Mouse (Mus musculus) testis, postnatal 14 days (tissue): Measurements from ENCODE around the gene Ackr1.
A peak's percentile ranks its signal among the peaks of the same experiment; 100 is the strongest.

Experiments
- DNase-seq: peaks from one replicate; pipeline ENCODE4 v3.0.0; 2021; ENCODE audit warnings: low spot score

Ackr1 gene

DNA sequence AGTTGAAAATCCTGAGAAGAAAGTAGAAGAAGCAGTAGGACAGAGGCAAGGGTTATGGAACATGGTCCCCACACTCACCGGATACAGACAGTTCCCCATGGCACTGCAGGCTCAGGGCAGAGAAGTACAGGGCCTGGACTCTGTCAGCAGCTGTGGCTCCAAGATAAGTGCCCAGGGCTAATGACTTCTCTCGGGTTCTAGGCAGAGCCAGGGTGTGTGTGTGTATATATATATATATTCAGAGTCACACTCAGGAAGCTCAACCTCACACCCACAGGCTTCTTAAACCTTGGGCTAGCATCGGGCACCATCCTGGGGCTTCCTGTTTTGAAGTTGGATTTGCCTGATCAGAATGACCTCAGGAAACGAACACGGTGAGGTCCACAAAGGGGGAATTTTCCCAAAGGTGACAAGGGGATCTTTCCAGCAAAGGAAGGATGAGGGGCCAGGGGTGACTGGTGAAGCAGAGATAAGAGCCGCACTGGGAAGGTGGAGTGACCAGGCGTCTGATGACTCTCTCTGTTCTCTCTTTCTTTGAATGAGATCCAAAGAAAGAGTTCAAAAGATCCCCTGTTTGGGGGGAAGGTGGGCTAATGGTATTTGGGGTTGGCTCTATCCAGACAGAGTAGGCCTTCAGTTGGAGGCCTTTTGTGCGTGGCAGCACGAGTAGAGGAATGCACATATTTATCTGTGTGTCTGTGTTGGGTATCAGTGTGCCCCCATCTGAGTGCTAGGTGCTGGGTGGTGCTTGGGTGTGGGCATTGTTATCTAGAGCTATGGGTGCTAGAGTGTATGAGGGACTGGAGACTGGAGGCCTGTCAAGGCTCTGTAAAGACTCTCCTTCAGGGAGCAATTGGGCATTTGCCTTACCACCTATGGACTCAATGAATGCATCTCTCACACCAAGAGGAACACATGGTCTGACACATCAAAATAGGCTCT lies at the start of gene Ackr1:
Gene Ackr1 (minus strand): TSS at position 439 of the 942 bp plus-strand sequence.
- no peak for DNase-seq

DNA sequence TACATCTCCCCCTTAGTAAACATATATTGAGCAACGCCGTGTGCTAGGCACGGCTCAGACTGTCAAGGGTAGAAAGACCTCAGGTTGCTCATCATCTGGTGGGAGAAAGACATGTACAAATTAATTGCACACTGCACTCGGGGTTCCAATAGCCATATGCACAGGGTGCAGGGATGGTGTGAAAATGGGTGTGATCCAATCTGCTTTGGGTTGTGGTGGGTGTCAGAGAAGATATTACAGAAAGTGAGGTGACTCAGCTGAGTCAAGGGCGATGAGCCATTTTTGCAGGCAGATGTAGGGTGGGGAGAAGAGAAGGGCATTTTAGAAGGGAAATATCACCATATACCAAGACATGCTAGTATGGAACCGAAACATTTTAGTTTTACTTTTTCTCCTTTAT lies 47.9 kb upstream of the Ackr1 start:
- no peak for DNase-seq

DNA sequence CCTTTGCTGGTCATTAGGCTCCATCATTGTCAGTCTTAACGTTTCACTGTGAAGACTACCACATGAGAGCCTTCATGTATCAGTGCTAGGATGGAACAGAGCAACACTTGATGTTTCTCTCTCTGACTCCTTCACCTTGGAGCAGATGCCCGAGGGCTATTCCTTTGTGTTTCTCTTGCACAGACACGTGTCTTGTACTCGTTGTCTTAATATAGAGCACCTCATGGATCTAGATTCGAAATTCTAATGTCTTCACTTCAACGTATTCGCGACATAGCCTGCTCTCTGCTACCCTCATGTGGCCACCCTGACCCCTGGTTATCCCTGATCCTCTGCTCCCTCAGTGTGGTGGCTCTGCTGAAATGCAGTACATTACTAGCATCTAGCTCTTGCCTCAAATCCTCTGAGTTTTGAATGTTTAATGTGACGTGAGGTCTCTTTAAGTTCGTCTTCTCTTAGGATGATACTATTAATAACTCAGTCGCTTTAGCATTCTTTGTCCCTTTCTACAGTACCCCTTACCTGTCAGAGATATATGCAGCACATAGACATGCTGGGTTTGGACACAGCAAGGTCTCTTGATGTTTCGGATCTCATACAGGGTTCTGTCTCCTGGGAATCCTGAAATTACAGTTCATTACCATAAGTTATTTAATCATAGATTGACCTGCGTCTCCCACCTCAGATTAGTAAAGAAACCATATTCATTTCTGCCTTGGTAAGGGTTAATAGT lies 44.0 kb upstream of the Ackr1 start:
- DNase-seq: peak; percentile 5

DNA sequence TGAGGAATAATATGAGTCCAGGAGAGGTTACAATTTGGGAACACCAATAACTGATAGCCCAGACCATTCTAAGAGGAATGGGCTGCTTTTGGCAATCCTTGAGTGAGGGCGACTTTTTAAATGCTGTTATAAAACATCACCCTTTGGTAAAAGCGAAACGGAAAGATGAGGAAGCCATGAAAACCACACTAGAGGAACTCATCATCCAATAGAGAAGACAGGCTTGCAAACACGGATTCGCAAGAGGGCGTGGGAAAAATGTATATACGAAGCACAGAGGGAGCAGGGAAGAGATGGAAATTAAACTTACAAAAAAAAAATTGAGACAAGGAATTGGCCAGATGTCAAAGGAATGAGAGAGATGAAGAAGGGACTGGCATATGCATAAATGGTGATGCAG lies 40.5 kb upstream of the Ackr1 start:
- no peak for DNase-seq

DNA sequence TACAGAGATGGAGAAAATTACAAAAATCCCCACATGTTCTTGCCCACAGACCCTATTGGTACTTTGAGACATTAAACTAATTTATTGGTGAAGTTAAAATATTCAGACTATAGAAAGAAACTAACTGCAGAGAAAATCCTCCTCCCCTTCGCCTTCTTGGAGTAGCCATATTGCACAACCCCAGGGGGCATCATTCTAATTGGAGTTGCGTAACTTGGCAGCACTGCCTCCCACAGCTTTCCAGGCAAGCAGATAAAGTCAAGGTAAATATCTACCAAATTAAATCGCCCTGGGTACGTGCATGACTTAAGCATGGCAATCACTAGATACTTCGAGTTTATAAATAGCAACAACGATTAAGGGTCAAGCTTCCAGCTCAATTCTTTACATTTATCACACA lies 38.0 kb upstream of the Ackr1 start:
- DNase-seq: no peak

DNA sequence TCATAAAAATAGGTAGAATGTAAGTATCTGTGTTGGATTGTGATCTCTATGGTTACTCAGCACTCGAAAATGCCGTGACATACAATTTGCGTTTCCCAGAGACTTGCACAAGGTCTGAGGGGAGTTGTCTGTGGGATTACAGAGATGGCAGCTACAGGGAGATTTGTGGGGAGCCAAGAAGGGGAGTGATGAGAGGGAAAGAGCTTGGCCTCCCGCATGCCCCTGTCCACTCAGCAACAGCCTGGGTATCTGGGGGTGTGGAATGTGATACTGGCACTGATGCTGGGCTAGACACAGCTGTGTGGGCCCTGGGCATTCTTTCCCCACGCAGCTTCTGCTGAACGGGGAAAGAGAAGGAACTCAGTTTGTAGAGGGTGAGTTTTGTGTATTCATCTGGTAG lies 36.9 kb upstream of the Ackr1 start:
- DNase-seq: no peak

DNA sequence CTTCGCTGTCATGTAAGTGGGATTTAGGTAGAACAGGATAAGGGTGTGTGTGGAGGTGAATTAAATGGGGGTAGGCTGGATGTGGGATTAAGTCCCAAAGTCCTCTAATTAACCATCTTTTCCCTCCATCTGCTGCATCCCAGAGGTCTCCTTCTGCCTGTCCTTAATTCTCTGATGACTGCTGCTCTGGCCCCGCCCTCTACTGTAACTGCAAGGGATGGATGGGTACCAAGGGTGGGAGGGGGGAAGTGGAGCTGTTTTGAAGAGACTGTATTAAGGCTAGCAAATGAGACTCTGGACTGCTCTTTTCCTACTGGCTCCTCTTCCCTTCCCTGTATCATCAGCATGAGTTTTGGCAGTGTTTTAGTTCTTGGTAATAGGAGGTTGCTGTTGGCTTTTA lies 36.1 kb upstream of the Ackr1 start:
- DNase-seq: no peak

DNA sequence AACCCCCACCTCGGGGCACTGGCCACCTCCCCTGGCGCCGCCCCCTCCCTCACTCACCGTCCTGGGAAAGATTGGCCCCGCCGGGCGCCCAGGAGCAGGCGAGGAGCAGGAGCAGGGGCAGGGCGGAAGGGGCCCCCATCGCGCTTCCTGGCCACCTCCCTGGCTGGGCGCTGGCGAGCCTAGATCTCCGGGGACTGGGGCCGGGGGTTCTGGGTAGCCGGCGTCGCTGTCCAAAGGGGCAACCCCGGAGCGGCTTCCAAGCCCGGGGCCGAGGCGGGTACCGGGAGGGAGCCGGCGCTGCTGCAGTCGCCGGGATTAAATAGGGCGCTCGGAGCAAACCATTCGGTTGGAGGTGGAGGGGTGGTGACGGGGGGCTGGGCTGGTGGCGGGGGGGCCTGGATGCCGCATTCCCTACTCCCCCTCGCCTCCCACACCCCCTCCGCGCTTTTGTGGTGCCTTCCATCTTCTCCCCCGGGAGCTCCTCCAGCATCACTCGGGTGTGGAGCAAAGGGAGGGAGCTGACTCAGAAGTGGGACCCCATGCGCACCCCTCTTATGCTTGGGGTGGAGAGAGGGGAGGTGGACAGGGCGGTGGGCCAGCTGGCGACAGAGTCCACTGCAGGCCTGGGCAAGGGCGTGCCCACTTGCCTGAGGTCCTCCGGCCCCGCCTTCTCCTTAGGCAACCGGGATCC lies 34.0 kb upstream of the Ackr1 start, which contains the start of gene Cadm3:
Gene Cadm3 (minus strand): TSS at position 340 of the 691 bp plus-strand sequence.
- DNase-seq: no peak

DNA sequence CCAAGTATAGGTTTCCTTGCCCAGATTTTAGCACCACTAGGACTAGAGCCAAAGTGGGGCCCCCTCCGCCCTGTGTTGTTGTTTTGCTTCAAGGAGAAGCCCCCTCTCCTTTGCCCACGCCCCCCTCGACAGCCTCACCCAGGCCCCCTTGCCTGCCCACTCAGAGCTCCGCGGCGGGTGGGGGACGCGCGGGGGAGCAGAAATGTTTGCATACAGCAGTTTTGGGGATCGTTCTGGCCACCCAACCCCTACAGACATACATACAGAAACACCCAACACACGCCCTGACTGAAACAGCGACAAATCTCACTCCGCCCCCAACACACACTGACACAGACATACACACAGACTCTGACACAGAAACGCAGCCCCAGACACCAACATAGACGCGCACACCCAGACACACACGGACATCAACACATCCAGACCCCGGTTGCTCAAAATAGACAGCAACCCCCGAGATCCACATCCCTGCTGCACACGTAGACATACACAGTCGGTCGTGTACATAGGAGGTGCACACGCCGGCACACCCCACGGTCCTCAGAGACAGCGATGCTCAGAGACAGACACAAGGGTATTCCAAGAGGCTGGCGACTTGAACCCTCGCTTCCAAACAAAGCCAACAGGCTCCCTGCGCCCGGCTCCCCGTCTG lies 33.3 kb upstream of the Ackr1 start:
- no peak for DNase-seq

DNA sequence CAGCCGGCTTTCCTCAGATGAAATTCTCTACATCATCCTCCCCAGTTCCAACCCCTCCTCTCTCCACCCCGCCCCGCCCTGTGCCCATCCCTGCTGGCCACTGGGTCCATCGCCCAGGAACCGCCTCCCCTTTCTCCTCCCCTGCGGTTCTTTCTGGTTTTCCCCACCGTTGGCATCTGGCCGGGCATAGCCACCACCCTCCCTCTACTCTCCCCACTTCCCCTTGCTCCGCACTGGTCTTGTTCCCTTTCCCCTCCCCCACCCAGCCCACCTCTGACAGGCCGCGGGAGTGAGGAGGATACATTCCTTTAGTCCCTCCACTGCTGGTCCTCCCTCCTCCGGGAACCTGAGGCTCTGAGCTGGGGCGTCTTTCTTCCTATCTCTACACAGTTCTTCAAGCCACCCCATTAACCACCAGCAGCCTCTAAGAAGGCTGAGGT lies 32.4 kb upstream of the Ackr1 start:
- DNase-seq: no peak

DNA sequence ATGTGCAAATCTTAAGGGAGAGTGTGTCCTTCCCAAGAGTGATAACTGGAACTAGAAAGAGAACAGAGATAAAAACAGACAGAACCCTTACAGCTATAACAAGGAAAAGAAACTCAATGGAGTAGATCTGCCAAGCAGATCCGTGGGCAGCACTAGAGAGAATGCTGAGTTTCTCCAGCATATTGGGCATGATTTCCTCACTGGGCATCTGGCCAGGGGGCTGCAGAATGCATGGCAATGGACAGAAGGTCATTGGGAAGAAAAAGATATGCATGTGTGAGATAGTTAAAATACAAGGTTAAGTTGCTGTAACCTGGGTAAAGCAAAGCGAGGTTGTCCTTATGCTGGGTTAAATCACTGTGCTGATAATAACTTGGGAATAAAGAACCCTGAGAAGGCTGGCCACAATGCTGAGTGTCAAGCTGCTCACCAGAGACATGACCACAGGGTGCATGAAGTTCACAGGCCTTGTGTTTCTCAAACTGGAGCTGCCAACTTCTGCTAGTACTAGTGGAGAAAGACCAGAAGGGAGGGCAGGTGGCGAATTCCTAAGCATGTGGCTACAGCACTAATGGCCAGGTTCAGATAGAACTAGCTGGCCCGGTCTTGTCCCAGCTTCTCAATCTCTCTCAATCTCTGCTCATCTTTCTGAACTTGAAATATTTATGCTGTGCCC lies 30.7 kb upstream of the Ackr1 start:
- peak; percentile 12 for DNase-seq

DNA sequence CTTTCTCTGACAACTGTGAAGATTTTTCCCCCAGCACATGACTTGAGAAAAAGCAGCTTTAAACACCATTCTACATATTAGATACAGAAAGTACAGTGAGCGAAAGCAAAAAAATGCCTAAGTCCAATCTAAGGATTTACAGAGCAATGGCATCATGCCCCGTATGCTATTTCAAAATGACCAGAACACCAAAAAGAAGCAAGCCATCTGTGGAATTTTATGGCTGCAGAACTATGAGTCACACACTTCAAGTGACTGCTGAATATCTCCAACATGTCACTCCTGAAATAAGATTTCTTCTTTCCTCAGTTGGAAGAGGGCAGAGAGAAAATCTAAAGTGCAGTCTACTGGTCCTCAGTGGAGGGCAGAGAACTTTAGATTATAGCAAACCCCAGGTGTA lies 29.9 kb upstream of the Ackr1 start:
- no peak for DNase-seq

DNA sequence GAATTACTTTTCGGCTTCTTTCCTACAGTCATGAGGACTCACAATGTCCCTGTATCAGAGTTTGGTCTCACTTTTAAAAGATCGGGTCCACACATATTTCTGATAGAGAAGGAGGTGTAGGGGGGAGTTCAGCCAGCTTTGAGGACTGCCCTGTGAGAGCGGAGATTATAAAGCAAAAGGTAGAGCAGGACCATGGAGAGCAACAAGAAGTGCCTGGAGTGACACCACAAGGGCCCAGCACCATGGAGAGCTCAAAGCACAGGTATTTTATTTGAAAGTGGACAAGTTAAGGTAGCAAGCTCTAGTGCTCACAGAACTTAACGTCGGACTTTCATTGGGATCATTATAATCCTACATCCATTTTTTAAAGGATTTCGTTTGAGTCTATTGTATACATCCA lies 28.1 kb upstream of the Ackr1 start:
- peak; percentile 52 for DNase-seq

DNA sequence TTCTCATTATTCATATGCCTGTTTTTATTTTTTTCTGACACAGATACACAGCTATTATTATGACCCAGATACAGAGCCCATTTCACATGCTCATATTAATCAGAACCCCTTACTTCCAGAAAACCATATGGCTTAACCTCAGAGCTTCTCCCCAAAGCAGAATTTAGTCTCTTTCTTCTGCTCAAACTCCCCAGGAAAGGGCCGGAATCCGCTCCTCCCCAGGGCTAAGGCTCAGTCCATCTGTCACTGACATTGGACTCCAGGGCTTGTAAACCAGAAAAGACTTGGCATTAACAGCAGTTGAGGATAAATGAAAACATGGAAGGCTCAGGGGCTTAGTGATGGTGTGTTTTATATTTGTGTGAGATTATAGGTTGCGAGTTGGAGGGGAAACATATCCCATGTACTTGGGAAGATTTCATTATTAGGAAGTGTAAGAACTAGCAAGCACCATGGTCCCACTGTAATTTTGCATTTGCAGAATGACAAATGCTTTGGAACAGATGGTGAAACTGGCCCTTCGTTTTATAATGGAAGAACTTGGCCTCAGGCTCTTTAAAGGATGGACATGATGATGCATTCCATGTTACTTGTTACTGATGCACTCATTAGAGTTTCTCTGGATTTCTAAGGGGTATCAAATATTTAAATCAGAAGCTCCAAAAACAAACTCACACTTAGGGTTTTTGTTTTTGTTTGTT lies 26.2 kb upstream of the Ackr1 start:
- DNase-seq: no peak

DNA sequence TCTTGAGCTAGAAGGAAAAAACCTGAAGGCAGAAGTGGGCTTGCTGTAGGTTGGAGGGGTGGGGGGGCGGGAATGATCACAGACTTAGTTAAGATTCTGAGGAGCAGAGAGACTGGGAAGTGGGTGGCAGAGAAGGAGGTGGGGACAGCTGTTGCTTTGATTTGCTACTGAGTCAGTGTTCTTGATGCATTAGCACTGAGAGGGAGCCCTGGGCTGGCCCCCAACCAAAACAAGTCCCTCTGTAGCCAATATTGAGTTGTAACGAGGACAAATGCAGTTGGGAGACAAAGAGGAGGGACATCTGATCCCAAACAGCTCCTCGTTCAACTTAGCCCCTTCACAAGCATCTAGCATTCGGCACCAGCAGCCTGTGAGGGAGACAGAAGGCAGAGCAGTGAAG lies 24.2 kb upstream of the Ackr1 start:
- DNase-seq: no peak

DNA sequence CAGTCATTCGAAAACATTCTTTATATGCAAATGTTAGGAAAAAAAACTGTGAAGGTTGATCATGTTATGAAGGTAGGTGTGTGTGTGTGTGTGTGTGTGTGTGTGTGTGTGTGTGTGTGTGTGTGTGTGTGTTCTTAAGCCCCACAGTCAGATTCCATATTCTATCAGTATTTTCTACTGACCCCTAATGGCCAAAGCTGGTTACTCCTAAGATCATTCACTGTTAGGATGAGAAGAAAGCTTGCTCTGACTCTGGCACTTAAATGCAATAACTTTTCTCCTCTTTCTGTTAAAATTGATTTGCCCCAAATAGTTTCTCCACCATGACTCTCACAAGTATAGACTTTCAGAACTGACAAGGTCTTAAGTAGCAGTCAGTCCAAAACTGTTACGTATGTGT lies 23.1 kb upstream of the Ackr1 start:
- DNase-seq: no peak

DNA sequence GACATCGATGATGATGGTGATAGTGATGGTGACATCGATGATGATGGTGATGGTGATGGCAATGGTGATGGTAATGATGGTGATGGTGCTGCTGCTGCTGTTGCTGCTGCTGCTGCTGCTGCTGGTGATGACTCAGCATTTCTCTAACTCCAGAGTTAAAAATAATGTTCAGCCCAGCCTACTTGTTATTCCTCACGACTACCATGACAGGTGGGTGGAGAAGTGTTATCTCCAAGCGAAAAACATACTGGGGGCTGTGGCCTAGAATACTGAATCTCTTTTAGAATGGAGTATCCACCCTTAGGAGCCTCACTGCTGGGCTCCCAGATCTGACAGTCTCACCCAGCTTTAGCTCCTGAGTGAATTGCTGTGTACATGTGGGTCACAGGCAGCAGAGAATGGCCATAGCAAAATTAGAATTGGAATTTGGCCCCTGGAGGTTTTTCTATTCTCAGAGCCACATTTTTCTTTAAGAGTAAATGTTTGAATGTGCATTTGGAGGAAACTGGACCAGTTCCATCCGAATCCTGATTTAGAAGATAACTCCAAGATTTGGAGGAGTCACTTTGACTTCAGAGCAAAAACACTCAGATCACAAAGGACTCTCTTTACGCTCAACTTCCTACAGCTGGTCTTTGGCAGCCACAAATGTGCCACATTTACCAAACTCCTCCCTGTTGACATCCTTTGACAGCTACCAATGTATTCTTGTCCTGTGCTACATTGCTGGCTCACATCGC lies 21.7 kb upstream of the Ackr1 start:
- DNase-seq: no peak

DNA sequence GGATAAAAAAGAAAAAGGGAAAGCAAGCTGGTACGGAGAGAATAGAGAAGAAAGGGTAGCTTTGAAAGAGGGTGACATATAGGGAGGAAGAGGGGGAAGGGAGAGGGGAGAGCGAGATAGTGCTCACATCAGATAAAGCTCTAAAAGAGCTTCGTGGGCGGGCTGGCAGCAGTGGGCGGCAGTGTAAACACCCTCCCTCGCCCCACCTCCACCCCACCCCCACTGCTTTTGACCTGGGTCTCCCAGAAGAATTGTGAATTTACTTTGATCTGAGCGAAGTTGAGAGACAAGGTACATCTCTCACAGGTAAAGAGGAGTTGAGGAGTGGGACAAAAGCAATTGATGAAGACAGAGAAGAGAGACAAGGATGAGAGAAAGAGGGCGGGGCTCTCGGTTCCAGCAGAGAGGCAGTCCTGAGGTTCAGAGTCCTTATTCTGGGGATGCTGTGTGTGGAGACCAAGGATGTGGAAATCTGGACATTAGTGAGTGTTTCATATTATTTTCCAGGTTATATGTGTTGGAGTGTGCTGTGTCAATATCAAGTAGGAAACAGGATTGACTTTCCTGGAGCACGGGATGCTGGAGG lies 16.9 kb upstream of the Ackr1 start, which contains the start of gene Aim2:
Gene Aim2 (plus strand): TSS at position 508 of the 586 bp plus-strand sequence.
- no peak for DNase-seq

DNA sequence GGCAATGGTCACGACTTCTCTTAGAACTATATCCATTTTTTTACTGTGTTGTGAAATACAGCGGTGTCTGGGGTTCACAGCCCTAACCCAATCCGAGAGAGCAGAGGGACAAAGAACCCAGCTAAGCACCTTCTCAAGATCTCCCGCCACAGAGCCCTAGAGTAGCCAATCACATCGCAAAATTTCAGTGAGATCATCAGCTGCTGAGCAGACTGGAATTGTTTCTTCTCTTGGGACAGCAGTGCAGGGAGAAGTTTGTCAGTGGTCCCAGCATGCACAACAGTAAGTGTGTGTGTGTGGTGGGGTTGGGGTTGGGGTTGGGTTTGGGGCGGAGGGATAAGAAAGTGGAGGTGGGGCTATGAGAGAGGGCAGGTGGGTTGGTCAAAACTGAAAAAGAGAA lies 16.4 kb upstream of the Ackr1 start:
- DNase-seq: peak; percentile 16

DNA sequence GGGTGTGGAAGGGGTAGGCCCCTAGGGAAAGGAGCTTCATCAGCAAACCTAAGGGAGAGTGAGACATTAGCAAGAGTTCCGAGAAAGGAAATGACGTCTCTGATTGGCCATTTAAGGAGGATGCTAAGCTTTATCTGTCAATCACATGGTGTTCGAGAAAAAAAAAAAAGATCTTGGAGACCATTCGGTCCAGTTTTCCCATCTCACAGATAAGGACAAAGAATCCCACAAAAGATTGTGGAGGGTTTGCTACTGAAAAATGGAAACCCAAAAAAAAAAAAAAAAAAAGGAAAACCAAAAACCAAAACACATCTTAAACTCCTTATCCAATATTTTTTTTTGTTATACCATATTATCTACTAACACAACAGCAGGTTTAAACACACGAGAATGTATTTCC lies 15.6 kb upstream of the Ackr1 start:
- DNase-seq: no peak
